In the genomic region with DNA sequence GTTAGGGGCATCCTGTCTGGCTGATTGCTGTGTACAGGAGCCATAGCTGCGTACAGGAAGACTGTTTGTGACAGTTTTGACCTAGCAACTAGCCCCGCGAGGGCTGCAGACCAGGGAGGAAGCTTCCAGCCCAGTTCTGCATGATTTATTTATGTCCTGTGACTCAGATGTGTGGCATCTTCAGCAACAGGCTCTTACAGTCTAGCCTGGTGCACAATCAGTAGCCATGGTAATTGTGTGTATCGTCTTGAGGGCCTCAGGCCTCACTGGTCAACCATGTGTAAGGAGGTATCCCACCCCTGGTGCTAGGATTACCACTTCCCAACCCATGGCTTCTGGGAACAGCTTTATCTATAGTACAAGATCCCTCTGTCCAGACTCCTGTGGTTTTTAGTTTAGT, we compare ENCODE assay signal across 16 mouse cellular contexts. TPM values are rescaled to one million over a fixed set of nuclear protein-coding genes. Genes with fewer than 3 reads are reported as not detected.
"Had no signal": no experiment of that assay in that cellular context is flagged by ENCODE, and none has a peak within 500 bp of the region (broad histone marks: within the 10 kb centered on the region; RNA-seq: fewer than 3 reads in every experiment).

No protein-coding gene starts in this region.

- H3K4me1 ChIP-seq: limb, embryonic 13.5 days; midbrain, embryonic 13.5 days had no signal

- H3K27ac ChIP-seq: limb, embryonic 13.5 days; liver, embryonic 14.5 days; midbrain, embryonic 13.5 days had no signal

- H3K9me3 ChIP-seq: limb, embryonic 13.5 days; midbrain, embryonic 13.5 days had no signal

- H3K4me2 ChIP-seq: limb, embryonic 13.5 days; midbrain, embryonic 13.5 days had no signal

- H3K9ac ChIP-seq: limb, embryonic 13.5 days; liver, embryonic 14.5 days; midbrain, embryonic 13.5 days had no signal

- H3K4me3 ChIP-seq: limb, embryonic 13.5 days; midbrain, embryonic 13.5 days had no signal

- DNase-seq: kidney, postnatal 14 days; layer of hippocampus, adult 9-11 months; layer of hippocampus, postnatal 36 days; left cerebral cortex, postnatal 4 days; lung, adult 18-20 months; lung, postnatal 36 days; thymus, adult 2 months; thymus, postnatal 25 days had no signal

- H3K27me3 ChIP-seq: limb, embryonic 13.5 days; midbrain, embryonic 13.5 days had no signal

- ATAC-seq: midbrain, embryonic 13.5 days had no signal

RNA-seq across cellular contexts. Expression of gene Insl6, which starts 32.6 kb away (rescaled TPM):
- total RNA-seq: layer of hippocampus, postnatal 36 days; left cerebral cortex, postnatal 4 days; midbrain, postnatal 0 days had no signal

RNA-seq across cellular contexts. Expression of gene Rln1, which starts 41.9 kb away (rescaled TPM):
- total RNA-seq: liver, adult 2 months; megakaryocyte progenitor cell, adult 5-6 weeks had no signal
- polyA plus RNA-seq: kidney, embryonic 14.5 days; limb, embryonic 13.5 days; liver, adult 2 months; liver, embryonic 14.5 days; stomach, embryonic 14.5 days had no signal
